Mouse (Mus musculus): ENCODE results near the gene Zfp619.

DNA sequence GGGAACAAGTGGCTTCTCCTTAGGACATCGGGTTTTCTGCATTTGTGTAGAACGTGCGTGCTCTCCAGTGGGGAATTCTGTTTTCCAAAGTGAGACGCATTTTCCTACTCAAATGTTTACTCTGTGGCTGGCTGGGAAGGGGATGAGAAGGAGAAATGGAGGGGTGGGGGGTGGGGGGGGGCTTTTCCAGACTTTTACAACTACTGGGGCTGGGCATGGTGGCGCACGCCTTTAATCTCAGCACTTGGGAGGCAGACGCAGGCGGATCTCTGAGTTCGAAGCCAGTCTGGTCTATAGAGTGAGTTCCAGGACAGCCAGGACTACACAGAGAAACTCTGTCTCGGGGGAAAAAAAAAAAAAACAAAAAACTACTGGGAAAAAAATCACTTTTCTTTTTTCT is 27.6 kb downstream of the Zfp619 start:
- no peak for TF ChIP-seq CTCF (conservative IDR thresholded peaks at IDR 0.05 in 1 of 2, IDR thresholded peaks at IDR 0.05 in 1 of 2; ENCODE audit: low read depth in 2 of 2, low read length in 2 of 2)
- TF ChIP-seq CHD1 (IDR thresholded peaks at IDR 0.05; ENCODE audit: low read depth, low read length): no peak
- TF ChIP-seq SMC3 (IDR thresholded peaks at IDR 0.05; ENCODE audit: low read depth, low read length): no peak
- TF ChIP-seq POLR2A (IDR thresholded peaks at IDR 0.05; ENCODE audit: low read depth, low read length): no peak
- TF ChIP-seq MAX (IDR thresholded peaks at IDR 0.05; ENCODE audit: low read length): no peak
- TF ChIP-seq EP300 (IDR thresholded peaks at IDR 0.05; ENCODE audit: low read length): no peak
- no peak for TF ChIP-seq JUN (IDR thresholded peaks at IDR 0.05; ENCODE audit: insufficient read depth, low read depth, low read length)
- TF ChIP-seq HCFC1 (IDR thresholded peaks at IDR 0.05; ENCODE audit: low read depth, low read length): no peak
- no peak for TF ChIP-seq IRF4 (IDR thresholded peaks at IDR 0.05; ENCODE audit: low read depth, low read length)
